Mouse (Mus musculus) forebrain, embryonic 10.5 days (tissue): ENCODE data around the gene Lap3. TPM values are rescaled to one million over a fixed set of nuclear protein-coding genes. Genes with fewer than 3 reads are reported as not detected.

Experiments
- DNase-seq: peaks from one replicate; pipeline ENCODE4 v3.0.0-alpha.2; 2017; ENCODE audit warnings: low spot score; ENCODE audit errors: extremely low spot score
- H3K27ac ChIP-seq: fragments of 300-500 bp; sonication (generic); 2 replicates; pipeline ENCODE4 v1.5.1; 2016; ENCODE audit warnings: mild to moderate bottlenecking
- H3K27me3 ChIP-seq: fragments of 300-500 bp; sonication (generic); 2 replicates; pipeline ENCODE4 v1.6.1; 2016; ENCODE audit warnings: mild to moderate bottlenecking; ENCODE audit not compliant: poor library complexity, severe bottlenecking
- H3K36me3 ChIP-seq: fragments of 300-500 bp; sonication (generic); replicated peaks from 2 replicates; pipeline ENCODE4 v1.6.1; 2016; ENCODE audit warnings: mild to moderate bottlenecking, moderate library complexity
- H3K4me1 ChIP-seq: fragments of 300-500 bp; sonication (generic); 2 replicates; pipeline ENCODE4 v1.6.1; 2016
- H3K4me3 ChIP-seq: fragments of 300-500 bp; sonication (generic); 2 replicates; pipeline ENCODE4 v1.5.1; 2016; ENCODE audit warnings: mild to moderate bottlenecking, moderate library complexity
- H3K9me3 ChIP-seq: fragments of 300-500 bp; sonication (generic); 2 replicates; pipeline ENCODE4 v1.6.1; 2016; ENCODE audit warnings: mild to moderate bottlenecking, moderate library complexity
- WGBS: fragments of 180-500 bp; shearing (Covaris S2); methylation state at CpG from one replicate; pipeline ENCODE4 v1.1.7; 2016; 5-methylcytosine and 5-hydroxymethylcytosine counted together
- polyA plus RNA-seq: library from polyadenylated mRNA; unstranded; fragments of >200 nt; fragmentation: Nextera tagmentation; extraction: Ambion mirVana; gene quantifications from 2 replicates; pipeline ENCODE4 v1.2.1, GENCODE M21; 2016

Lap3 gene
- polyA plus RNA-seq, result 114 and 116 TPM in 2 replicates

DNA sequence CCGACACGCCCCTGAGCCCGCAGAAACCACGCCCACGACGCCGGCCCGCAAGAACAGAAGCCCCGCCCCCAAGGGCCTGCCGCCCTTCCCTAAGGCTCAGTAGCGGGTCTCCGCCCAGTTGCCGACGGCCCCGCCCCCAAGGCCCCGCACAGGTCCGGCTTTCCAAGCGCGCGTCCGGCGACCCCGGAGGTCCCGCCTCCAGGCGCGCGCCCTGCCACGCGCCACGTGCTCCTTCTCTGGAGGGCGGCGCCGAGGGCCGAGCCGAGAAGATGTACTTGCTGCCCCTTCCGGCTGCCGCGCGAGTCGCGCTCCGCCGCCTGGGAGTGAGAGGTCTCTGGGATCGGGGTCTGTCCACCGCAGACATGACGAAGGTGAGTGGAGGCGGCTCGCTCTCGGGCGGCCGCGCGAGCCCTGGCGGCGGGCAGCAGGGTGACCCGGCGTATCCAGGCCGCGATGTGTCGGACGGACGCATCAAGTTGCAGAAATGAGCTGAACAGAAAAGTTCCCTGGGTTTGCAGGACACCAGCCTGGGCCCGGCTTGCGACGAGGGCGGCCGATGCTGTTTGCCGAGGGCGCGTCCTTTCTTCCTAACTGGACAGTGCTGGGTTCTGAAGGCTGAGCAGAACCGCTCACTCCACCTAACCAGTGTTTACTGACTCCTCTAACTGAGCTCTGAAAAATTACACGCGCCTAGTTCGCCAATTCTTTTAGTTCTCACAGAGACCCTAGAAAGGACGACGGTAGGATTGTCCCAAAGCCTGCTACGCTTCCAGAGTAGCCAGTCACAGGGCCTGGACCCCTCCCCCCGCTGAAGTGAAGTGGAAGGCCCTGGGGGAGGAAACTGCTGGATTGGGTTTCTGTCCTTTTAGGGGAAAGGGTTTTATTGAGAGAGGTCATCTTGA, at the start of gene Lap3:
TSS of gene Lap3 (plus strand) at position 184 of the 902 bp plus-strand sequence.
- peak within 1 kb of the TSS; percentile 75 for H3K4me3 ChIP-seq
- H3K4me1 ChIP-seq, result peaks cover 31% of the 10 kb centered on the region
- no peaks in the 10 kb centered on the region for H3K9me3 ChIP-seq
- peak within 1 kb of the TSS; percentile 91 for H3K27ac ChIP-seq
- H3K27me3 ChIP-seq, result 0 out of 2 replicates have a peak, but pooled peaks cover 12% of the 10 kb centered on the region
- peaks cover 34% of the 10 kb centered on the region for H3K36me3 ChIP-seq
- peak; percentile 97 for DNase-seq
- under 1% methylated on average over 78 of the region's 78 CpGs for WGBS

DNA sequence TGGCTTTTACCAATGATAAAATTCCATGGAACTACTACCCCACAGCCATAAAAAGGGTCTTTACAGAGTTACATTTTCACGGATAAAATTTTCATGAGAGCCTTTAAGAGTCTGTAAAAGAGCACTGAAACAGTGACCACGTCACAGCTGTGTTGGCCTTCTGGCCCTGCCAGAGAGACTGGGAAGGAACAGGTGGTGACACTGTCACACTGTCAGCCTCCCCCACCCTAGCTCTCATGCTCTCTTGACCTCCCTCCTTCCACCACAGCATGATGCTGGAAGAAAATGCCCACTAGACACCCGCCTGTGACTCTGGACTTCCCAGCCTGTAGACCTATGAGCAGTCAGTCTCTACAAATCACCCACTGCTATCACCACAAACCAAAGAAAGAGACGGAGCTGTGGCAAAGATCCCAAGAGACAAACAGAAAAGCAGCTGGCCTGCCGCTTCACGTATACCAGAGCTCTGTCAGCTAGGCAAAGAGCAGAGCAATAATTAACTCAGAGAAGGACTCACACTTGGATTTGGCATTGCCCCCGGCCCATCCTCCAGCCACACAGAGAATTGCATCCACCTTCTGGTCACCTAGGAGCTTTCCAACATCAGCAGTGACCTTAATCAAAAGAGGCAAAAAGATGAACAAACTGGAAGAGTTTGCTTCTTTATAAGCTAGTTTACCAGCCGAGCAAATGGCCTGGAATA, 48.9 kb upstream of the Lap3 start:
- H3K27me3 ChIP-seq, result no peaks in the 10 kb centered on the region
- no peak overlapping the region for H3K27ac ChIP-seq
- 88% methylated on average over 8 of the region's 8 CpGs for WGBS
- no peak overlapping the region for H3K4me3 ChIP-seq
- DNase-seq, result no peak
- H3K36me3 ChIP-seq, result peaks cover 45% of the 10 kb centered on the region
- no peaks in the 10 kb centered on the region for H3K9me3 ChIP-seq
- peaks cover 13% of the 10 kb centered on the region for H3K4me1 ChIP-seq

DNA sequence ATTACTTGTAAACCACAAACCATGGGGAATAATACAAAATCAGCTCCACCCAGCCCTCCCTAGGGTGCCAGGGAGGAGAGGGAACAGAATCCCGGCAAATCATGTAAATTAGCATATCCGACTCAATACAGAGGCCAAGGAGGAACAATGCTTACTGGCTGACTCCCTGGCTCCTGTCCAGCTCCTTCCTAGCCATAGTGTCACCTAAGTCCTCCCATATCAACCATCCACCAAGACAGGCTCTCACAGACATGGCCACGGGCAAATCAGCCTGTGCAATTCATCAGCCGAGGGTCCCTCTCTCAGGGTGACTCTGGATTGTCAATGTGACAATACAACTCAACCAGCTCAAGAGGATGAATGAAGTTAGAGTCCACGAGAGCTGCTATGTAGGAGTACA, 44.5 kb upstream of the Lap3 start:
- Histone ChIP-seq H3K36me3 (peaks cover 16% of the 10 kb centered on the region), H3K4me3 (peak overlapping the region; percentile 75), H3K27me3 (no peaks in the 10 kb centered on the region), H3K4me1 (peaks cover 27% of the 10 kb centered on the region), H3K9me3 (no peaks in the 10 kb centered on the region), H3K27ac (no peak overlapping the region)
- DNase-seq, result no peak
- WGBS, result 48% methylated on average over 5 of the region's 5 CpGs

DNA sequence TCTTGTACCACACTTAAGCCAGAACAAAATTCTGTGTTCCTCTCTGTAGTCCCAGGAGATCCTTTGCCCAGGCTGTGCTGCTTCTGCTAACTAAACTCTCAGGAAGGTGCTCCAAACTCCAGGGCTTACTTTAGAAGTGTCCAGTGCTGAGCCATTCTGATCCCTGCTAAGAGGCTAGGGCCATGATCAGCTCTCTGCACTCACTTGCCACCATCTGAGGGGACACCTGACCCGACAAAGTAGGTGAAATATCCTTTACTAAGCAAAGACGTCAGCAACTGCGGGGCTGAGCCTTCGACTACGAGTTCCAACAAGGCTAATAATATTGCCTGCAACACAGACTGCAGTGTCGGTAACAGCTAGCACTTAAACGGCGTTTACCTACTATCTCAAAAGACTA, 44.0 kb upstream of the Lap3 start:
- Histone ChIP-seq H3K4me3 (peak overlapping the region; percentile 75), H3K27ac (peak overlapping the region; percentile 87; the same call in 1 of the 2 replicates), H3K4me1 (peaks cover 27% of the 10 kb centered on the region), H3K36me3 (peaks cover 11% of the 10 kb centered on the region), H3K9me3 (no peaks in the 10 kb centered on the region), H3K27me3 (no peaks in the 10 kb centered on the region)
- no peak for DNase-seq
- 5% methylated on average over 8 of the region's 8 CpGs for WGBS

DNA sequence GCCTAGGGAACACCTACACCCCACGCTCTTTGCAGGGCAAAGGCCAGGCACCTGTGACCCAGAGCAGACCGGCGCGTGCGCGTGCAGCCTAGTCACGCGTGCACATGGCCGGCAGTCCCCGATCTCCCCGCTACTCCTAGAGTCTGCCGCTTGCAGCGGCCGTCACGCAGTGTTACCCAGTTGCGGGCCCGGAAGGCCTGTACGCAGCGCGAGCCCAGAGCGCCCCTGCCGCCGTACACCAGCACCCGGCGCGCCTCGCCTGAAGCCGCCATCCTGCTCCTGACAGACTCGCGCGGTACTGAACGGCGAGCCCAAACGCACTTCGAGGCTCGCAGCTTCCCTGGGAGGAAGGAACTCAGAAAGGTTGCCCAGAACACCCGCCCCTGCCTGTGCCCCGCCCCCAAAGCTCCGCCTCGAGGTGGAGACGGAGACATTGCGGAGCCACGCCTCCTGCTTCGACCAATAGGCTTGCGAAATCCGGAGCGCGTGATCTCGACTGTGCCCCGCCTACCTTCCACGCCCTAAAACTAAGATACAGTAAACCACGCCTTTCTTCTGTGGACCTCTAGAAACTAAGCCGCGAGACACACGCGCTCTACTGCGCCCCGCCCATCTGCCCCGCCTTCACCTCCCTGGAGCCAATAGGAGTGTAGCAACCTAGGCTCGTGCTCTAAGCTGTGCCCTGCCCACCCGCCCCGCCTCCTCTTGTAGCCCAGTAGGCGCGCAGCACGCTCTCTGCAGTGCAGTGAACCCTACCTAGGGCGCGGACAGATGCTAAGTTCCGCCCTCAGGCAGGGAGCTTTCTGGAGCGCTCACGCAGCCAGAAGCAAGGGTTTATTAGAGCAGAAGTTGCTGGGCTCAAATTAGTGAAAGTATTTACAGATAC, 43.1 kb upstream of the Lap3 start, which contains the start of gene Qdpr:
TSS of gene Qdpr (minus strand) at position 406 of the 886 bp plus-strand sequence.
- H3K27ac ChIP-seq, result peak within 1 kb of the TSS; percentile 87
- WGBS, result under 1% methylated on average over 70 of the region's 70 CpGs
- peak; percentile 99 for DNase-seq
- H3K4me3 ChIP-seq, result peak within 1 kb of the TSS; percentile 75
- H3K36me3 ChIP-seq, result peaks cover 5% of the 10 kb centered on the region; the same call in 1 of the 2 replicates
- no peaks in the 10 kb centered on the region for H3K27me3 ChIP-seq
- no peaks in the 10 kb centered on the region for H3K9me3 ChIP-seq
- H3K4me1 ChIP-seq, result peaks cover 27% of the 10 kb centered on the region

DNA sequence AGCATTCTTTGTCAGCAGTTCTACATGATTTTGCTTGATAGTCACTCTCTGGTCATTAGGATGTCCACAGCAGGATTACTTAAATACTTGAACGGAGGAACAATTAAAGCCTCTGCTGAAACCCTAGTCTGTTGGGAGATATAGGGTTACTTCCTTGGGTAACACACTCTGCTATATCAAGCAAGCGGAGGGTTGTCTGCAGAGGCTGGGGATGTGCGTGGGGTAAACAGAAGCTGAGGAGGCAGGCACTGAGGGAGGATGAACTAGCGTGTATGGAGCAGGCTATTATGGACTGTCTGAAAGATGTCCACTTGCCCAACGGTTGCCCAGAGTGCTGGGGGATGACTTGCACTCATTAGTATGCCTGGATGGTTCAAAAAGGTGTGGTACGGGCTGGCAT, 39.7 kb upstream of the Lap3 start, which contains the start of gene Clrn2:
TSS of gene Clrn2 (plus strand) at position 301 of the 400 bp plus-strand sequence.
- WGBS, result 79% methylated on average over 6 of the region's 6 CpGs
- Histone ChIP-seq H3K4me3 (no peak within 1 kb of the TSS), H3K4me1 (peaks cover 23% of the 10 kb centered on the region), H3K9me3 (no peaks in the 10 kb centered on the region), H3K27me3 (no peaks in the 10 kb centered on the region), H3K27ac (no peak within 1 kb of the TSS), H3K36me3 (no peaks in the 10 kb centered on the region)
- DNase-seq, result no peak

DNA sequence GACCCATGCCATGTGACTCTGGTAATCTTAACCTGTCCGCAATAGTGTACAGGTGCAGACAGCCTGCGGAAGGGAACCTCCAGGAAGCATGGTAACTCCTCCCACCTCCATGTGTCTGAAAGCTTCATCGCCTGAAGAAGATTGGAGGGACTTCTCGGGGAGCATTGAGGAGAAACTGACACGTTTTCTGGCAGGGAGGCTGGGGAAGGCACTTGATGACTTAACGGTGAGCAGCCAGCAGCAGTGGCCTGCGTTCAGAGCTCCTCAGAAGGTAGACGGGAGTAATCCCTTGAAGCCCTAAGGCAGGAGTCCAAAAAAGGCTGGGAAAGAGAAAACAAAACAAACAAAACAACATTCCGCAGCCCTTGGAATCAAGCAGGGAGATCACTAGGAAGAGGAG, 38.7 kb upstream of the Lap3 start:
- H3K4me1 ChIP-seq, result peaks cover 12% of the 10 kb centered on the region
- H3K27me3 ChIP-seq, result no peaks in the 10 kb centered on the region
- H3K9me3 ChIP-seq, result no peaks in the 10 kb centered on the region
- no peak overlapping the region for H3K27ac ChIP-seq
- no peaks in the 10 kb centered on the region for H3K36me3 ChIP-seq
- WGBS, result 48% methylated on average over 9 of the region's 9 CpGs
- DNase-seq, result no peak
- H3K4me3 ChIP-seq, result no peak overlapping the region

DNA sequence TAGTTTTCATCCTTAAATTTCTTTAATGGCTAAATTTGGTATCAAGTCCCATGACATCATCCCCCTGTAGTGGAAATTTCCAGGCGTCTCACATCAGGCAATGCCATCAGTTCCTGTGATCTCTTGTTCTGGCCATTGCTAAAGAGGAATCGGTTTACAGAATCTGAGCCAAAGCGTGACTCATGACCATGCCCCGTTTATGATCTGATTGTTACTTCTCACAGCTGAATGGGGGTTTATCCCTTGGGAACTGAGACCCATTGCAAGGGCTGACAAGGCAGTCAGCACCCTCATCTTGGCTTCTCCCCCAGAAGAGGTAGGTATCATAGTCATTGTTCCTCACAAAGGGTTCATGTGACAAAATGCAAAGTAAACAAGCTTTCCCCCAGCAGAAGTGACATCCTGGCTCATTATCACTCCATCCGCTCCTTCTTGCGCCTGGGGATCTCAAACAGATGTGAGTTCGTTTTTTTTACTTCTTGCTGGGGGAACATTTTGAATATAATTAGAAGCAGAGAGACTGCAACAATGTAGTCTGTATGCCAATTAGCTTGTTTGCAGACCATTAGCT, 20.2 kb upstream of the Lap3 start:
- no peaks in the 10 kb centered on the region for H3K36me3 ChIP-seq
- no peak for DNase-seq
- no peaks in the 10 kb centered on the region for H3K27me3 ChIP-seq
- 66% methylated on average over 7 of the region's 7 CpGs for WGBS
- H3K4me1 ChIP-seq, result peaks cover 5% of the 10 kb centered on the region; the same call in 1 of the 2 replicates
- H3K4me3 ChIP-seq, result no peak overlapping the region
- H3K27ac ChIP-seq, result no peak overlapping the region
- H3K9me3 ChIP-seq, result no peaks in the 10 kb centered on the region

DNA sequence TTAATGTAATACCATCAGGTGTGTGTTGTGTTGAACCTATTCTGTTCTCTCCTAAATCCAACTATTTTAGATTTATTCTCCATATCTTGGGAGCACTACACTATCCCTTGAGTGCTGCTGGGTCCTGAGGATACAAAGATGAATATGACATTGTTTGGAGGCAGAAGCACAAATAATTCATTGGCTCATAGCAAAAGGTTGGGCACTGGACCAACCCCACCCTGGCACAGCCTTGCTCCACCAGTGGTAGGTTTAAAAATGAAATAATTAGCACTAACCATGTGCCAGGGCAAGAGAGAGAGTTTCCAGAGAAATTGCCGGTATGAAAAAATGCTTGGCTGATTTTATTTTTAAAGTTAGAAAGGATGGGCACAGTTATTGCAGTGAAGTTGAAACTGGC, 19.7 kb upstream of the Lap3 start:
- no peak overlapping the region for H3K27ac ChIP-seq
- WGBS, result 90% methylated on average over 1 of the region's 1 CpGs
- H3K9me3 ChIP-seq, result no peaks in the 10 kb centered on the region
- no peaks in the 10 kb centered on the region for H3K36me3 ChIP-seq
- peaks cover 5% of the 10 kb centered on the region; the same call in 1 of the 2 replicates for H3K4me1 ChIP-seq
- no peaks in the 10 kb centered on the region for H3K27me3 ChIP-seq
- no peak for DNase-seq
- H3K4me3 ChIP-seq, result no peak overlapping the region

DNA sequence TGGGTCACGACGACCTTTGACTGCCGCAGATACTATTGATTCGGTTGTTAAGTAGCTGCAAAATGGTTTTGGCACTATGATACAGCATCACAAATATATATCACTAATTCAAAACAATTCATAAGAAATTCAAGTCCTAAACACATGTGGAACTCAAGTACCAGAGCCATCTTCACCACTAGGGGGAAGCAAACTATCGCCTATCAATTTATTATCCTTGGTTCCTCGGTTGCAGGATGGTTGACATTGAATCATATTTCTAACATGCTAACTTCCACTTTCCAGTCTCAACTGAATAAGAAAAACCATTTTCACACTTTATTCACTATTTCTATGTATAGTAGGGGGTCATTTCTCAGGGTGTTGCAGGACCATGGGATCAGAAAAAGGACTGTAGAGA, 19.0 kb upstream of the Lap3 start:
- no peak for DNase-seq
- H3K4me1 ChIP-seq, result peaks cover 5% of the 10 kb centered on the region; the same call in 1 of the 2 replicates
- no peak overlapping the region for H3K4me3 ChIP-seq
- no peak overlapping the region for H3K27ac ChIP-seq
- 35% methylated on average over 6 of the region's 6 CpGs for WGBS
- H3K9me3 ChIP-seq, result no peaks in the 10 kb centered on the region
- no peaks in the 10 kb centered on the region for H3K27me3 ChIP-seq
- H3K36me3 ChIP-seq, result no peaks in the 10 kb centered on the region

DNA sequence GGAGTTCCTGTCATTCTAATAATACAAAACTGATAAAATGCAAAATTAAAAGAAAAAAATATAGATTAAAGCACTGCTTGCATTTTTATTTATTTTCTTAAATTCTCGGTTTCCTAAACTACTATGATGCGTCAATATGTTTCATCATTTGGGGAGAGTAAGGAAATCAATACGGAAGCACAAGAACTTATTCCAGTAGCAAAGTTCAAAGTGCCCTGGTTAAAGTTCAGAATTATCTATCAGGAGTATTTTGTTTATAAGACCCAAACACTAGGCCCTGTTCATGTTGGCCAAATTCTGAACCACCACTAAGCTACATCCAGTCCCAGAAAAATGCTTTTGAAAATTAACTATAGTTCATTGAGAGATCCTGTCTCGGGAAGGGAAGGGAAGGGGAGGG, 18.4 kb upstream of the Lap3 start:
- H3K4me1 ChIP-seq, result peaks cover 5% of the 10 kb centered on the region; the same call in 1 of the 2 replicates
- WGBS, result 82% methylated on average over 3 of the region's 4 CpGs

DNA sequence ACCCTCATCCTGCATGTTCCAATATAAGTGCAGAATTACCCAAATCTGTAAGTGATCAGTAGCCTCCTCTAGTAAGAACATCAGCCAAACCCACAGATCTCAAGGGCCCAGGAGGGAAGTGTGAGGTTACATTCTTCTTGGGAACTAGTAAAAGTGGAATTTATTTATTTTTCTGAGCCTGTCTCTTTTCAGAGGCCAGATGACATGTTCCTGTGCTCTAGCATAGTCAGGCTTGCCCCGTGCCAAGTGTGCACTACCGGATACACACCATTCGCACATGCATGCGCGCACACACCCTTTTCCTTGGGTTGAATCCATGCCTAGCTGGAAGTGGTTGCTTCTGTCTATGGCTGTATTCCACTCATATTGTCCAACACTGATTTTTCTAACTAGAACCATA, 17.4 kb upstream of the Lap3 start:
- H3K27me3 ChIP-seq, result no peaks in the 10 kb centered on the region
- H3K4me1 ChIP-seq, result peaks cover 5% of the 10 kb centered on the region; the same call in 1 of the 2 replicates
- WGBS, result 93% methylated on average over 5 of the region's 5 CpGs
- H3K4me3 ChIP-seq, result no peak overlapping the region
- H3K27ac ChIP-seq, result no peak overlapping the region
- no peaks in the 10 kb centered on the region for H3K9me3 ChIP-seq
- DNase-seq, result no peak
- no peaks in the 10 kb centered on the region for H3K36me3 ChIP-seq

More for the DNA sequence above, 18.4 kb upstream of the Lap3 start:
- DNase-seq, result no peak
- Histone ChIP-seq H3K36me3 (no peaks in the 10 kb centered on the region), H3K9me3 (no peaks in the 10 kb centered on the region), H3K4me3 (no peak overlapping the region), H3K27ac (no peak overlapping the region), H3K27me3 (no peaks in the 10 kb centered on the region)
